Mouse (Mus musculus): Measurements from ENCODE around the gene Tia1. TPM values are rescaled to one million over a fixed set of nuclear protein-coding genes. Genes with fewer than 3 reads are reported as not detected.

Gene Tia1
- polyA plus RNA-seq, 1 experiment from 2014 or later: 144 TPM

DNA sequence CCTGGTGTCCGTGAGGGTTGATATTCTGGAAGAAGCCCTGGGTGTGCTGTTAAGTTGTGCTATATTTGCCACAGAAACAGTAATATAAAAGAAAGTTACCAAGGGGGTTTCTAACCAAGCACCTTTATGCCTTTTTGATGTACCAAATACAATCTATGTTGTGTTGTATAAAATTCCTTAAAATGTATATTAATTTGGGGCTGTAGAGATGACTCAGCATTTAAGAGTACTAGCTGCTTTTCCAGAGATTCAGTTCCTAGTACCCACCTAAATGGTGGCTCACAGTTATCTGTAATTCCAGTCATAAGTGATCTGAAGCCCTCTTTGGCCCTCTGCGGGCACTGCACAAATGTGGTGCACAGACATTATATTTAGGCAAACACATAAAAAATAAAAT lies 37.2 kb upstream of the Tia1 start:
- Histone ChIP-seq H3K4me2 (peak overlapping the region; percentile 99; the same call in 1 of the 2 replicates), H3K9ac (ENCODE audit: low read depth, low read length) (no peak overlapping the region), H3K27me3 (ENCODE audit: control insufficient read depth, insufficient read depth, low read length) (no peaks in the 10 kb centered on the region), H3K27ac (ENCODE audit: low read depth, low read length) (no peak overlapping the region), H3K9me3 (replicated peaks; ENCODE audit: control insufficient read depth, low read length) (no peaks in the 10 kb centered on the region), H3K36me3 (ENCODE audit: control insufficient read depth, insufficient read depth, low read length) (no peaks in the 10 kb centered on the region; the same call in 1 of the 2 replicates), H3K4me1 (ENCODE audit: control insufficient read depth, insufficient read depth, low read length) (peaks cover 16% of the 10 kb centered on the region), H3K4me3 (ENCODE audit: low read depth, low read length) (no peak overlapping the region)
- 65% methylated on average over 2 of the region's 2 CpGs for WGBS (ENCODE audit: insufficient replicate concordance)
- no peak for ATAC-seq (replicated peaks; ENCODE audit: insufficient number of reproducible peaks, low FRiP score, low TSS enrichment)

- ATAC-seq (replicated peaks; ENCODE audit: insufficient number of reproducible peaks, low FRiP score, low TSS enrichment): no peak
- Histone ChIP-seq H3K27ac (ENCODE audit: low read depth, low read length) (no peak overlapping the region), H3K4me2 (no peak overlapping the region), H3K4me3 (ENCODE audit: low read depth, low read length) (no peak overlapping the region), H3K36me3 (ENCODE audit: control insufficient read depth, insufficient read depth, low read length) (no peaks in the 10 kb centered on the region; the same call in 1 of the 2 replicates), H3K9me3 (replicated peaks; ENCODE audit: control insufficient read depth, low read length) (no peaks in the 10 kb centered on the region), H3K9ac (ENCODE audit: low read depth, low read length) (no peak overlapping the region), H3K4me1 (ENCODE audit: control insufficient read depth, insufficient read depth, low read length) (peaks cover 23% of the 10 kb centered on the region), H3K27me3 (ENCODE audit: control insufficient read depth, insufficient read depth, low read length) (no peaks in the 10 kb centered on the region)
- WGBS (ENCODE audit: insufficient replicate concordance): 91% methylated on average over 5 of the region's 5 CpGs
Measured at GRCm38 (mm10) chr6:86368479-86368878, 35.5 kb upstream of the Tia1 start.

DNA sequence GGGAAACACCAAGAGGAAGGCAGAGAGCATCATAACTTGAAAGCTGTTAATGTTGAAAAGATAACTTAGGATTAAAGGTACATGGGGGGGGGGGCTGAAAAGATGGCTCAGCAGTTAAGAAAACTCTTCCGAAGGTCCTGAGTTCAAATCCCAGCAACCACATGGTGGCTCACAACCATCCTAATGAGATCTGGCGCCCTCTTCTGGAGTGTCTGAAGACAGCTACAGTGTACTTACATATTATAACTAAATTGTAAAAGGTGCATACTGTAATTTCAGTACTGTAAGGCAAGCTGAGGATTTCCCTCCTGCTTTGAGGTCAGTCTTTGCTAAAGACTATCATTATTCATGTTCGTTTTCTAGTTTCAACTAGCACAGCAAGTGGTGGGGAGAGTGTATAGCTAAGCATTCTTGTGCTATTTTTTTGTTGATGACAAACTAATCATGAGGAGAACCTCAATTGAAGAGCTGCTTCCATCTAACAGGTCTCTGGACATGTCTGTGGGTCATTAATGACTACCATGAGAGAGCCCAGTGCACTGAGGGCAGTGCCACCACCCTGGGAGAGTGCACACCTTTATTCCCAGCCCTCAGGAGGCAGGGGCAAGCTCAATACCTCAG lies 33.8 kb upstream of the Tia1 start:
- H3K4me3 ChIP-seq (ENCODE audit: low read depth, low read length): peak overlapping the region; percentile 65
- no peaks in the 10 kb centered on the region for H3K9me3 ChIP-seq (replicated peaks; ENCODE audit: control insufficient read depth, low read length)
- H3K27ac ChIP-seq (ENCODE audit: low read depth, low read length): 0 out of 2 replicates have a peak overlapping the region, but pooled peaks have one; percentile 89
- WGBS (ENCODE audit: insufficient replicate concordance): 56% methylated on average over 3 of the region's 3 CpGs
- peak overlapping the region; percentile 91; the same call in 1 of the 2 replicates for H3K9ac ChIP-seq (ENCODE audit: low read depth, low read length)
- ATAC-seq (replicated peaks; ENCODE audit: insufficient number of reproducible peaks, low FRiP score, low TSS enrichment): no peak
- peaks cover 23% of the 10 kb centered on the region for H3K4me1 ChIP-seq (ENCODE audit: control insufficient read depth, insufficient read depth, low read length)
- no peaks in the 10 kb centered on the region for H3K27me3 ChIP-seq (ENCODE audit: control insufficient read depth, insufficient read depth, low read length)
- peak overlapping the region; percentile 85 for H3K4me2 ChIP-seq
- H3K36me3 ChIP-seq (ENCODE audit: control insufficient read depth, insufficient read depth, low read length): no peaks in the 10 kb centered on the region; the same call in 1 of the 2 replicates

- Histone ChIP-seq H3K27me3 (ENCODE audit: control insufficient read depth, insufficient read depth, low read length) (no peaks in the 10 kb centered on the region), H3K4me1 (ENCODE audit: control insufficient read depth, insufficient read depth, low read length) (peaks cover 23% of the 10 kb centered on the region), H3K9me3 (replicated peaks; ENCODE audit: control insufficient read depth, low read length) (no peaks in the 10 kb centered on the region), H3K27ac (ENCODE audit: low read depth, low read length) (peak within 1 kb of the TSS; percentile 89), H3K36me3 (ENCODE audit: control insufficient read depth, insufficient read depth, low read length) (no peaks in the 10 kb centered on the region; the same call in 1 of the 2 replicates), H3K4me2 (peak within 1 kb of the TSS; percentile 85), H3K4me3 (ENCODE audit: low read depth, low read length) (peak within 1 kb of the TSS; percentile 65), H3K9ac (ENCODE audit: low read depth, low read length) (peak within 1 kb of the TSS; percentile 91)
- no peak for ATAC-seq (replicated peaks; ENCODE audit: insufficient number of reproducible peaks, low FRiP score, low TSS enrichment)
- WGBS (ENCODE audit: insufficient replicate concordance): 22% methylated on average over 15 of the region's 15 CpGs
Measured at GRCm38 (mm10) chr6:86370764-86371339, 33.2 kb upstream of the Tia1 start, which contains the start of gene Snrpg. Snrpg (plus strand) TSS chr6:86371304.

DNA sequence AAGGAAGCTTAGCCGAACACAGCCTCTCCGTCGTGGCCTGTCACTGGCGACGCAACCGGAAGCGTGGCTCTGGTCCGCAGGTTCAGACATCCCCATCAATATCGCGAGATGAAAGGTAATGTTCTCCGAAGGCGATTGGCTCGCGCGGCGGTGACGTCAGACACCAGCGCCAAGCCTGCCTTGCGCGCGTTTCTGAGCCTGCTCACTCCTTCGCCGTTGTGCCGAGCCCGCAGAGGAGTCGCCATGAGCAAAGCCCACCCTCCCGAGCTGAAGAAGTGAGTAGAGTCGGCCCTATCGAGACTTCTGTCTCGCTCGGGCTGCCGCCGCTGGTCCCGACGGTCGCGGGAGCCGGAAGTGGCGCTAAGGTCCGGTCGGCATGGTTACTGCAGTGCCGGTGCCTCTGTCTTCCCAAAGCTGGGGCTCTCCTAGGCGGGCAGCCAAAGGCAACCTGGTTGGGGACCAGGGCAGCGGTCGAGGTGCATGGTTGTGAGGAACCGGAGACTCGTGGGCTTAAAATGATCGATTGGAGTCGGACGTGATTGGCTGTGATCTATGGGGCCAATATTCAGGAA lies 32.6 kb upstream of the Tia1 start:
- peak; percentile 95 for ATAC-seq (replicated peaks; ENCODE audit: insufficient number of reproducible peaks, low FRiP score, low TSS enrichment)
- Histone ChIP-seq H3K9me3 (replicated peaks; ENCODE audit: control insufficient read depth, low read length) (no peaks in the 10 kb centered on the region), H3K36me3 (ENCODE audit: control insufficient read depth, insufficient read depth, low read length) (peaks cover 3% of the 10 kb centered on the region), H3K27me3 (ENCODE audit: control insufficient read depth, insufficient read depth, low read length) (no peaks in the 10 kb centered on the region), H3K4me2 (peak overlapping the region; percentile 85), H3K4me1 (ENCODE audit: control insufficient read depth, insufficient read depth, low read length) (peaks cover 19% of the 10 kb centered on the region), H3K9ac (ENCODE audit: low read depth, low read length) (peak overlapping the region; percentile 91), H3K4me3 (ENCODE audit: low read depth, low read length) (peak overlapping the region; percentile 65), H3K27ac (ENCODE audit: low read depth, low read length) (peak overlapping the region; percentile 89)
- WGBS (ENCODE audit: insufficient replicate concordance): under 1% methylated on average over 50 of the region's 50 CpGs

DNA sequence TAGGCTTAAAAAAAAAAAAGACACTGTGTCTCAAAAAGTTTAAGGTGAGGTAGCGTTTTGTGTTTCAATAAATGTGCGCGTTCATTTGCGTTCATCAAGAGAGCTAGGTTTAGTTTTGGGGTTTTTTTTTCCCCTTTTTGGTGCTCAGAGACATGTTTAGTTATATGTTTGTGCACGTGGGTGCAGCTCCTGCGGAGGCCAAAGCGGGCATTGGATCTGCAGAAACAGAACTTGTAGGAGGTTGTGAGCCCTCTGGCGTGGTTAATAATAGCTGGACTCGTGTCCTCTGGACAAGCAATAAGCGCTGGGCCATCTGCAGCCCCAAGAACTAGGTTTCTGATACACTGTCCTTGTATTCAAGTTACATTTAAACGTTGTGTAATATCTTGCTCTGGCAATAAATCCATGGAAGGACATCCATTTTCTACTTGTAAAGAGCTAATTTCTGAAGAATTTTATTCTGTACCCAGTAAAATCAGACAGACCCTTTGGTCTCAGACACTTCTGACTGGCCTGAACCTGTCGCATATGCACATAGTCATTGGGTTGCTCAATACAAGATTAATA lies 32.0 kb upstream of the Tia1 start:
- 4% methylated on average over 12 of the region's 12 CpGs for WGBS (ENCODE audit: insufficient replicate concordance)
- peaks cover 13% of the 10 kb centered on the region; the same call in 1 of the 2 replicates for H3K4me1 ChIP-seq (ENCODE audit: control insufficient read depth, insufficient read depth, low read length)
- peaks cover 6% of the 10 kb centered on the region for H3K36me3 ChIP-seq (ENCODE audit: control insufficient read depth, insufficient read depth, low read length)
- H3K4me3 ChIP-seq (ENCODE audit: low read depth, low read length): peak overlapping the region; percentile 65
- H3K4me2 ChIP-seq: peak overlapping the region; percentile 85
- H3K27ac ChIP-seq (ENCODE audit: low read depth, low read length): peak overlapping the region; percentile 89; the same call in 1 of the 2 replicates
- peak overlapping the region; percentile 91 for H3K9ac ChIP-seq (ENCODE audit: low read depth, low read length)
- ATAC-seq (replicated peaks; ENCODE audit: insufficient number of reproducible peaks, low FRiP score, low TSS enrichment): no peak
- no peaks in the 10 kb centered on the region for H3K9me3 ChIP-seq (replicated peaks; ENCODE audit: control insufficient read depth, low read length)
- H3K27me3 ChIP-seq (ENCODE audit: control insufficient read depth, insufficient read depth, low read length): no peaks in the 10 kb centered on the region

DNA sequence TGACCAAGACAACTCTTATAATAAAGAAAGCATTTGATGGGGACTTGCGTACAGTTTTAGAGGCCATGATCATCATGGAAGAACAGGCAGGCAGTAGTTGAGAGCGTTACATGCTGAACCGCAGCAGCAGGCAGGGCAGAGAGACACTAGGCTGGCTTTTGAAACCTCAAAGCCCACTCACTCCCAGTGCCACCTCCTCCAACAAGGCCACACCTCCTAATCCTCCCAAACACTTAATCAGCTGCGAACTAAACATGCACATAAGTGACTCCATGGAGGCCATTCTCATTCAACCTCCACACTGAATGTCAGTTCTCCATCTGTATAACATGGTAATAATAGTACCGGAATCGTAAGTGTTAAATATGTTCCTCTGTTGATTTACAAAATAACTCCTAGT lies 30.5 kb upstream of the Tia1 start:
- H3K9ac ChIP-seq (ENCODE audit: low read depth, low read length): no peak overlapping the region
- 94% methylated on average over 6 of the region's 6 CpGs for WGBS (ENCODE audit: insufficient replicate concordance)
- ATAC-seq (replicated peaks; ENCODE audit: insufficient number of reproducible peaks, low FRiP score, low TSS enrichment): no peak
- H3K36me3 ChIP-seq (ENCODE audit: control insufficient read depth, insufficient read depth, low read length): peaks cover 18% of the 10 kb centered on the region
- H3K4me2 ChIP-seq: no peak overlapping the region
- no peaks in the 10 kb centered on the region for H3K9me3 ChIP-seq (replicated peaks; ENCODE audit: control insufficient read depth, low read length)
- H3K4me3 ChIP-seq (ENCODE audit: low read depth, low read length): no peak overlapping the region
- H3K27ac ChIP-seq (ENCODE audit: low read depth, low read length): no peak overlapping the region
- H3K4me1 ChIP-seq (ENCODE audit: control insufficient read depth, insufficient read depth, low read length): 0 out of 2 replicates have a peak, but pooled peaks cover 12% of the 10 kb centered on the region
- no peaks in the 10 kb centered on the region for H3K27me3 ChIP-seq (ENCODE audit: control insufficient read depth, insufficient read depth, low read length)

- Histone ChIP-seq H3K9ac (ENCODE audit: low read depth, low read length) (no peak overlapping the region), H3K9me3 (replicated peaks; ENCODE audit: control insufficient read depth, low read length) (no peaks in the 10 kb centered on the region), H3K4me1 (ENCODE audit: control insufficient read depth, insufficient read depth, low read length) (no peaks in the 10 kb centered on the region), H3K27me3 (ENCODE audit: control insufficient read depth, insufficient read depth, low read length) (no peaks in the 10 kb centered on the region), H3K27ac (ENCODE audit: low read depth, low read length) (no peak overlapping the region), H3K36me3 (ENCODE audit: control insufficient read depth, insufficient read depth, low read length) (peaks cover 21% of the 10 kb centered on the region), H3K4me3 (ENCODE audit: low read depth, low read length) (no peak overlapping the region), H3K4me2 (no peak overlapping the region)
- WGBS (ENCODE audit: insufficient replicate concordance): 88% methylated on average over 3 of the region's 3 CpGs
- no peak for ATAC-seq (replicated peaks; ENCODE audit: insufficient number of reproducible peaks, low FRiP score, low TSS enrichment)
Measured at GRCm38 (mm10) chr6:86378341-86378740, 25.7 kb upstream of the Tia1 start.
